In genomic region chr19:56320186-56320860, GRCm38 (mm10) we compare ENCODE assay signal across 8 mouse cellular contexts. TPM values are rescaled to one million over a fixed set of nuclear protein-coding genes. Genes with fewer than 3 reads are reported as not detected.
DNase-seq lines count a peak whose midpoint lies in the region; ATAC-seq lines count a peak whose summit lies in the region.

No protein-coding gene starts in this region.

- H3K4me1 ChIP-seq in intestine, embryonic 14.5 days (replicated peaks; ENCODE audit: control insufficient read depth, insufficient read depth, low read length) = peaks cover 4% of the 10 kb centered on the region; the same call in 1 of the 2 replicates
- H3K4me1 ChIP-seq in liver, embryonic 15.5 days (replicated peaks) = peaks cover 21% of the 10 kb centered on the region
- peaks cover 23% of the 10 kb centered on the region for H3K4me1 ChIP-seq in neural tube, embryonic 13.5 days (replicated peaks)

- H3K27me3 ChIP-seq in intestine, embryonic 14.5 days (replicated peaks; ENCODE audit: control insufficient read depth, insufficient read depth, low read length) = no peaks in the 10 kb centered on the region
- no peaks in the 10 kb centered on the region; the same call in 1 of the 2 replicates for H3K27me3 ChIP-seq in liver, embryonic 15.5 days
- H3K27me3 ChIP-seq in neural tube, embryonic 13.5 days = no peaks in the 10 kb centered on the region

- no peak overlapping the region for H3K27ac ChIP-seq in intestine, embryonic 14.5 days (ENCODE audit: low read depth)
- no peak overlapping the region for H3K27ac ChIP-seq in liver, embryonic 15.5 days (replicated peaks)
- H3K27ac ChIP-seq in neural tube, embryonic 13.5 days (replicated peaks) = no peak overlapping the region

- peak overlapping the region; percentile 36 for H3K4me2 ChIP-seq in intestine, embryonic 14.5 days (ENCODE audit: low read length)
- H3K4me2 ChIP-seq in liver, embryonic 15.5 days = peak overlapping the region; percentile 48
- H3K4me2 ChIP-seq in neural tube, embryonic 13.5 days = peak overlapping the region; percentile 42

- peak; percentile 66 for DNase-seq in CD4-positive helper T cell, adult 2 months (ENCODE audit: low read depth, low spot score)
- DNase-seq in intestine, embryonic 14.5 days (ENCODE audit: low spot score) = peak; percentile 58
- no peak for DNase-seq in adipocyte (ENCODE audit: low spot score)
- DNase-seq in testis, postnatal 10 days (ENCODE audit: low spot score) = no peak
- DNase-seq in frontal cortex, postnatal 14 days (ENCODE audit: low spot score in 2 of 2) = no peak

- 25% methylated on average over 26 of the region's 26 CpGs for WGBS in intestine, embryonic 14.5 days
- WGBS in liver, embryonic 15.5 days (ENCODE audit: insufficient replicate concordance) = 33% methylated on average over 26 of the region's 26 CpGs
- 15% methylated on average over 26 of the region's 26 CpGs for WGBS in neural tube, embryonic 13.5 days

- H3K9me3 ChIP-seq in intestine, embryonic 14.5 days (ENCODE audit: control insufficient read depth, low read length) = no peaks in the 10 kb centered on the region
- H3K9me3 ChIP-seq in liver, embryonic 15.5 days (replicated peaks) = no peaks in the 10 kb centered on the region
- no peaks in the 10 kb centered on the region for H3K9me3 ChIP-seq in neural tube, embryonic 13.5 days

- ATAC-seq in common myeloid progenitor, adult 5-6 weeks (replicated peaks; ENCODE audit: low read depth, poor library complexity, severe bottlenecking) = 0 out of 2 replicates have a peak, but pooled peaks have one; percentile 43
- peak; percentile 27; the same call in 1 of the 2 replicates for ATAC-seq in intestine, embryonic 14.5 days (replicated peaks; ENCODE audit: low FRiP score, low TSS enrichment, low read depth)
- no peak for ATAC-seq in liver, embryonic 15.5 days (ENCODE audit: insufficient read depth)
- no peak for ATAC-seq in neural tube, embryonic 13.5 days (ENCODE audit: low read depth)

- H3K4me3 ChIP-seq in intestine, embryonic 14.5 days (ENCODE audit: low read depth, low read length) = no peak overlapping the region
- no peak overlapping the region for H3K4me3 ChIP-seq in liver, embryonic 15.5 days (replicated peaks)
- H3K4me3 ChIP-seq in neural tube, embryonic 13.5 days = peak overlapping the region; percentile 12; the same call in 1 of the 2 replicates

- H3K36me3 ChIP-seq in intestine, embryonic 14.5 days (ENCODE audit: control insufficient read depth, insufficient read depth, low read length) = no peaks in the 10 kb centered on the region
- 0 out of 2 replicates have a peak, but pooled peaks cover 3% of the 10 kb centered on the region for H3K36me3 ChIP-seq in liver, embryonic 15.5 days (replicated peaks)
- H3K36me3 ChIP-seq in neural tube, embryonic 13.5 days = no peaks in the 10 kb centered on the region

- no peak overlapping the region for H3K9ac ChIP-seq in intestine, embryonic 14.5 days (ENCODE audit: low read length)
- H3K9ac ChIP-seq in liver, embryonic 15.5 days = no peak overlapping the region
- H3K9ac ChIP-seq in neural tube, embryonic 13.5 days = 0 out of 2 replicates have a peak overlapping the region, but pooled peaks have one; percentile 41

RNA-seq across cellular contexts. Expression of gene Habp2, which starts 33.4 kb away (rescaled TPM):
- not detected in 2 replicates for total RNA-seq in common myeloid progenitor, adult 5-6 weeks (2017)
- polyA plus RNA-seq in intestine, embryonic 14.5 days (2014; fragmentation: Nextera tagmentation; extraction: Ambion mirVana) = 26.7 and 27.8 TPM in 2 replicates
- 61.8 and 70.8 TPM in 2 replicates for polyA plus RNA-seq in liver, embryonic 15.5 days (2015; fragmentation: Nextera tagmentation; extraction: Ambion mirVana)
- polyA plus RNA-seq in neural tube, embryonic 13.5 days (2015; fragmentation: Nextera tagmentation; extraction: Ambion mirVana) = 0.07 TPM in 1 of 2 replicates, not detected in the other

Comparison
In these comparisons a context has a peak if more than half of its experiments do, and no peak if none do; other contexts are left out.
1. DNase-seq: peak in CD4-positive helper T cell, adult 2 months (single experiment) and intestine, embryonic 14.5 days (single experiment); none in adipocyte (single experiment), testis, postnatal 10 days (single experiment) and frontal cortex, postnatal 14 days (0 of 2).
2. ATAC-seq: peak in common myeloid progenitor, adult 5-6 weeks (single experiment) and intestine, embryonic 14.5 days (single experiment); none in liver, embryonic 15.5 days (single experiment) and neural tube, embryonic 13.5 days (single experiment).
3. RNA of gene Habp2, which starts 33.4 kb away (polyA plus RNA-seq): 61.8 to 70.8 TPM in liver, embryonic 15.5 days and 26.7 to 27.8 TPM in intestine, embryonic 14.5 days; 0.07 TPM in neural tube, embryonic 13.5 days; every median in the first group is over 10 times any median in the second.
4. Peak in every context shown above with its lines, with median percentiles within 50 percentile points of each other: H3K4me2 ChIP-seq.